22 mouse cellular contexts compared by ENCODE assay signal in the genomic region with DNA sequence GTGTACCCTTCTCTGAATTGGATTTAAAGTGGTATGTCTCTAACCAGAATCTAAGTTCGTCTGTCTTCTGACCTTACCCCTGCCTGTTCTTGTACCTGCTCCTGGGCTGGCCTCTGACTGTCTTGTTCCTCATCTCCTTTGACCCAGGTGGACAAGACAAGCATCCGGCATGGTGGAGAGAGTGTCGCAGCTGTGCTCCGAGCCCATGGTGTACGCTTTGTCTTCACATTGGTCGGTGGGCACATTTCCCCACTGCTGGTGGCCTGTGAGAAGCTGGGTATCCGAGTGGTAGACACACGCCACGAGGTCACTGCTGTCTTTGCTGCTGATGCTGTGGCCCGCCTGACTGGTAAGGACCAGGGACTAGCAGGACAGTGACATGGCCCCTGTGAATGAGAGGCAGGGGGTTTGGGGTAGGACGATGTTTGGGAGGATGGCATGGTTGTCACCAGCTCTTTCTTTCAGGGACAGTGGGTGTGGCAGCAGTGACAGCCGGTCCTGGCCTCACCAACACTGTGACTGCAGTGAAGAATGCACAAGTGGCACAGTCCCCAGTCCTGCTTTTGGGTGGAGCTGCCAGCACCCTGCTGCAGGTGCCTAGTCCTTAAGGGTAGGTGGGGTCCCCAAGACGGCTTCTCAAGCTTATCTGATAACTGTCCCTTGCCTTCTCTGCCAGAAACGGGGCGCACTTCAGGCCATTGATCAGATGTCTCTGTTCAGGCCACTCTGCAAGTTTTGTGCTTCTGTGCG. TPM values are rescaled to one million over a fixed set of nuclear protein-coding genes. Genes with fewer than 3 reads are reported as not detected.
DNase-seq lines count a peak whose midpoint lies in the region; ATAC-seq and TF ChIP-seq lines count a peak whose summit lies in the region.
"Had no signal": no experiment of that assay in that cellular context is flagged by ENCODE, and none has a peak within 500 bp of the region (broad histone marks: within the 10 kb centered on the region; RNA-seq: fewer than 3 reads in every experiment).

No protein-coding gene starts in this region.

- H3K9ac ChIP-seq in liver, embryonic 12.5 days = no peak overlapping the region
- no peak overlapping the region for H3K9ac ChIP-seq in liver, postnatal 0 days (replicated peaks)
- H3K9ac ChIP-seq: embryonic facial prominence, embryonic 13.5 days; lung, embryonic 15.5 days; stomach, embryonic 15.5 days had no signal

- H3K4me2 ChIP-seq in liver, embryonic 12.5 days = peak overlapping the region; percentile 82; the same call in 1 of the 2 replicates
- no peak overlapping the region for H3K4me2 ChIP-seq in liver, postnatal 0 days (ENCODE audit: low read depth, low read length)
- H3K4me2 ChIP-seq: hindbrain, embryonic 14.5 days; midbrain, embryonic 11.5 days had no signal

- H3K27ac ChIP-seq in heart, embryonic 10.5 days = no peak overlapping the region
- H3K27ac ChIP-seq in liver, embryonic 12.5 days = 0 out of 2 replicates have a peak overlapping the region, but pooled peaks have one; percentile 39
- no peak overlapping the region for H3K27ac ChIP-seq in liver, postnatal 0 days (ENCODE audit: low read depth)
- H3K27ac ChIP-seq in embryonic facial prominence, embryonic 10.5 days (replicated peaks) = no peak overlapping the region
- H3K27ac ChIP-seq: hindbrain, embryonic 14.5 days; lung, embryonic 15.5 days had no signal

- H3K4me1 ChIP-seq in heart, embryonic 10.5 days = peaks cover 10% of the 10 kb centered on the region; the same call in 1 of the 2 replicates
- peaks cover 30% of the 10 kb centered on the region for H3K4me1 ChIP-seq in liver, embryonic 12.5 days
- peaks cover 16% of the 10 kb centered on the region for H3K4me1 ChIP-seq in liver, postnatal 0 days (ENCODE audit: insufficient read depth)
- peaks cover 14% of the 10 kb centered on the region for H3K4me1 ChIP-seq in embryonic facial prominence, embryonic 10.5 days

- DNase-seq in heart, embryonic 10.5 days (ENCODE audit: low spot score) = peak; percentile 67
- DNase-seq in heart, postnatal 36 days = no peak
- no peak for DNase-seq in liver, postnatal 0 days
- peak; percentile 5 for DNase-seq in embryonic facial prominence, embryonic 10.5 days (ENCODE audit: low spot score)
- peak; percentile 68 for DNase-seq in thymus, postnatal 14 days
- DNase-seq in left cerebral cortex, postnatal 36 days (ENCODE audit: low spot score in 2 of 2) = no peak
- DNase-seq: retina, postnatal 1 day had no signal

- H3K36me3 ChIP-seq in heart, embryonic 10.5 days = peaks cover 51% of the 10 kb centered on the region
- peaks cover 48% of the 10 kb centered on the region for H3K36me3 ChIP-seq in liver, embryonic 12.5 days
- peaks cover 36% of the 10 kb centered on the region for H3K36me3 ChIP-seq in liver, postnatal 0 days (replicated peaks; ENCODE audit: insufficient read depth, low read length)
- peaks cover 49% of the 10 kb centered on the region for H3K36me3 ChIP-seq in embryonic facial prominence, embryonic 10.5 days (replicated peaks)

- intact Hi-C loops in heart, postnatal 36 days (cut with DNase I) = loop anchor here (5.0 kb wide), 1 partner anchor 399 kb away; no protein-coding TSS in a partner anchor
- intact Hi-C loops in left cerebral cortex, postnatal 36 days (cut with DNase I) = no loop called here

- 89% methylated on average over 16 of the region's 16 CpGs for WGBS in heart, embryonic 10.5 days
- 77% methylated on average over 16 of the region's 16 CpGs for WGBS in liver, embryonic 12.5 days (ENCODE audit: insufficient replicate concordance)
- WGBS in liver, postnatal 0 days (ENCODE audit: insufficient replicate concordance) = 81% methylated on average over 16 of the region's 16 CpGs
- 94% methylated on average over 16 of the region's 16 CpGs for WGBS in embryonic facial prominence, embryonic 10.5 days

- no peaks in the 10 kb centered on the region for H3K9me3 ChIP-seq in heart, embryonic 10.5 days
- no peaks in the 10 kb centered on the region for H3K9me3 ChIP-seq in liver, embryonic 12.5 days (replicated peaks)
- H3K9me3 ChIP-seq in liver, postnatal 0 days (ENCODE audit: low read length) = no peaks in the 10 kb centered on the region
- no peaks in the 10 kb centered on the region for H3K9me3 ChIP-seq in embryonic facial prominence, embryonic 10.5 days
- H3K9me3 ChIP-seq: embryonic facial prominence, embryonic 13.5 days; lung, embryonic 15.5 days; stomach, embryonic 15.5 days had no signal

- no peak for TF ChIP-seq CTCF in liver, postnatal 0 days (IDR thresholded peaks at IDR 0.05; ENCODE audit: low read depth)

- H3K4me3 ChIP-seq in heart, embryonic 10.5 days = no peak overlapping the region
- H3K4me3 ChIP-seq in liver, embryonic 12.5 days = no peak overlapping the region
- no peak overlapping the region for H3K4me3 ChIP-seq in liver, postnatal 0 days (ENCODE audit: low read depth, low read length)
- H3K4me3 ChIP-seq in embryonic facial prominence, embryonic 10.5 days = no peak overlapping the region
- H3K4me3 ChIP-seq: lung, embryonic 15.5 days; stomach, embryonic 15.5 days had no signal

- no peaks in the 10 kb centered on the region for H3K27me3 ChIP-seq in heart, embryonic 10.5 days (ENCODE audit: insufficient read depth, poor library complexity, severe bottlenecking)
- no peaks in the 10 kb centered on the region for H3K27me3 ChIP-seq in liver, embryonic 12.5 days (replicated peaks)
- no peaks in the 10 kb centered on the region for H3K27me3 ChIP-seq in liver, postnatal 0 days (ENCODE audit: insufficient read depth, low read length)
- no peaks in the 10 kb centered on the region for H3K27me3 ChIP-seq in embryonic facial prominence, embryonic 10.5 days (replicated peaks; ENCODE audit: low read depth, poor library complexity, severe bottlenecking)
- H3K27me3 ChIP-seq: embryonic facial prominence, embryonic 13.5 days; lung, embryonic 15.5 days; stomach, embryonic 15.5 days had no signal

- ATAC-seq in liver, embryonic 12.5 days = no peak
- no peak for ATAC-seq in liver, postnatal 0 days

- no peak for TF ChIP-seq EP300 in liver, postnatal 0 days (IDR thresholded peaks at IDR 0.05; ENCODE audit: low read depth)

RNA-seq across cellular contexts. Expression of a gene that starts 2.5 kb away (rescaled TPM):
- polyA plus RNA-seq in heart, embryonic 10.5 days (2016; fragmentation: Nextera tagmentation; extraction: Ambion mirVana) = 41.3 and 43.1 TPM in 2 replicates
- total RNA-seq in heart, postnatal 36 days (2021) = 10 to 100 TPM; 42.3 to 42.7 TPM
- polyA plus RNA-seq in liver, embryonic 12.5 days (2016; fragmentation: Nextera tagmentation; extraction: Ambion mirVana) = 15.8 and 21.1 TPM in 2 replicates
- 37.1 and 39.1 TPM in 2 replicates for polyA plus RNA-seq in liver, postnatal 0 days (2015; fragmentation: Nextera tagmentation; extraction: Ambion mirVana)
- polyA plus RNA-seq in embryonic facial prominence, embryonic 10.5 days (2016; fragmentation: Nextera tagmentation; extraction: Ambion mirVana) = 36.0 and 40.7 TPM in 2 replicates
- total RNA-seq in left cerebral cortex, postnatal 36 days (2021) = 10 to 100 TPM; 30.2 to 33.2 TPM

RNA-seq across cellular contexts. Expression of a gene that starts 15.2 kb away (rescaled TPM):
- 12.2 and 13.3 TPM in 2 replicates for polyA plus RNA-seq in heart, embryonic 10.5 days (2016; fragmentation: Nextera tagmentation; extraction: Ambion mirVana)
- total RNA-seq in heart, postnatal 36 days (2021) = 10 to 100 TPM; 12.0 to 15.2 TPM
- 3.0 and 3.1 TPM in 2 replicates for polyA plus RNA-seq in liver, embryonic 12.5 days (2016; fragmentation: Nextera tagmentation; extraction: Ambion mirVana)
- 1.5 TPM in 2 replicates for polyA plus RNA-seq in liver, postnatal 0 days (2015; fragmentation: Nextera tagmentation; extraction: Ambion mirVana)
- polyA plus RNA-seq in embryonic facial prominence, embryonic 10.5 days (2016; fragmentation: Nextera tagmentation; extraction: Ambion mirVana) = 19.1 and 19.3 TPM in 2 replicates
- 1 to 10 TPM; 5.9 to 6.4 TPM for total RNA-seq in left cerebral cortex, postnatal 36 days (2021)

RNA-seq across cellular contexts. Expression of a gene that starts 41.3 kb away (rescaled TPM):
- not detected in 2 replicates for polyA plus RNA-seq in heart, embryonic 10.5 days (2016; fragmentation: Nextera tagmentation; extraction: Ambion mirVana)
- total RNA-seq in heart, postnatal 36 days (2021) = not detected
- polyA plus RNA-seq in liver, embryonic 12.5 days (2016; fragmentation: Nextera tagmentation; extraction: Ambion mirVana) = not detected in 2 replicates
- polyA plus RNA-seq in liver, postnatal 0 days (2015; fragmentation: Nextera tagmentation; extraction: Ambion mirVana) = not detected in 2 replicates
- polyA plus RNA-seq in embryonic facial prominence, embryonic 10.5 days (2016; fragmentation: Nextera tagmentation; extraction: Ambion mirVana) = not detected in 2 replicates
- not detected for total RNA-seq in left cerebral cortex, postnatal 36 days (2021)
- total RNA-seq: adrenal gland, adult 18-20 months; gastrocnemius, postnatal 10 days; heart, postnatal 10 days; layer of hippocampus, adult 8-10 months; left cerebral cortex, postnatal 4 days; liver, adult 2 months had no signal
- polyA plus RNA-seq: embryonic facial prominence, embryonic 13.5 days; forebrain, embryonic 14.5 days; hindbrain, embryonic 14.5 days; intestine, embryonic 14.5 days; liver, adult 2 months; lung, embryonic 15.5 days; midbrain, embryonic 11.5 days; stomach, embryonic 15.5 days; urinary bladder, adult 2 months had no signal

RNA-seq across cellular contexts. Expression of a gene that starts 59.4 kb away (rescaled TPM):
- polyA plus RNA-seq in heart, embryonic 10.5 days (2016; fragmentation: Nextera tagmentation; extraction: Ambion mirVana) = not detected in 2 replicates
- total RNA-seq in heart, postnatal 36 days (2021) = not detected
- not detected in 2 replicates for polyA plus RNA-seq in liver, embryonic 12.5 days (2016; fragmentation: Nextera tagmentation; extraction: Ambion mirVana)
- 0.09 TPM in 1 of 2 replicates, not detected in the other for polyA plus RNA-seq in liver, postnatal 0 days (2015; fragmentation: Nextera tagmentation; extraction: Ambion mirVana)
- not detected in 2 replicates for polyA plus RNA-seq in embryonic facial prominence, embryonic 10.5 days (2016; fragmentation: Nextera tagmentation; extraction: Ambion mirVana)
- not detected for total RNA-seq in left cerebral cortex, postnatal 36 days (2021)
- total RNA-seq: adrenal gland, adult 18-20 months; gastrocnemius, postnatal 10 days; heart, postnatal 10 days; layer of hippocampus, adult 8-10 months; left cerebral cortex, postnatal 4 days; liver, adult 2 months had no signal
- polyA plus RNA-seq: embryonic facial prominence, embryonic 13.5 days; forebrain, embryonic 14.5 days; hindbrain, embryonic 14.5 days; intestine, embryonic 14.5 days; liver, adult 2 months; lung, embryonic 15.5 days; midbrain, embryonic 11.5 days; stomach, embryonic 15.5 days; urinary bladder, adult 2 months had no signal

Comparison
In these comparisons a context has a peak if more than half of its experiments do, and no peak if none do; other contexts are left out.
1. DNase-seq: peak in heart, embryonic 10.5 days (single experiment), embryonic facial prominence, embryonic 10.5 days (single experiment) and thymus, postnatal 14 days (single experiment); none in heart, postnatal 36 days (0 of 2), liver, postnatal 0 days (single experiment) and left cerebral cortex, postnatal 36 days (0 of 2).